17 mouse cellular contexts compared by ENCODE assay signal in the genomic region with DNA sequence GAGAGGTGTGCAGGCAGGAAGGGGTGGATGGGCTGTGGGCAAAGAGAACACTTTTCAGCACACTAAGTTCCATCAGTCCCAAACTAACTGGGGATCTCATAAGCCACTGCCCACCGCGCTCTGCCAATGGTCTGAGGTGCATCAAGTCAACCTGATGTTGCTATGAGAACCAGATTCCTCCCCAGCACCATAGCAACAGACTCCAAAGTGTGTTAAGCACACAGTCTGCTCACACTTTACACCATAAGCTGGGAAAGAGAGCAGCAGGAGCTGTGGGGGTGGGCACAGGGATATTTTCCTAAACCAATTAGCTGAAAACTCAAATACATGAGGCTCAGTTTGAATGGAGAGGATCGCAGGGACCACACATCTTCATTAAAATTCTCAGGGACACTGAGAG.
DNase-seq lines count a peak whose midpoint lies in the region; ATAC-seq lines count a peak whose summit lies in the region.
"Had no signal": no experiment of that assay in that cellular context is flagged by ENCODE, and none has a peak within 500 bp of the region (broad histone marks: within the 10 kb centered on the region; RNA-seq: fewer than 3 reads in every experiment).

No protein-coding gene starts in this region.

- 70% methylated on average over 3 of the region's 3 CpGs for WGBS in midbrain, embryonic 10.5 days
- WGBS in midbrain, embryonic 15.5 days = 52% methylated on average over 3 of the region's 3 CpGs

- no peaks in the 10 kb centered on the region for H3K36me3 ChIP-seq in midbrain, embryonic 10.5 days
- no peaks in the 10 kb centered on the region for H3K36me3 ChIP-seq in midbrain, embryonic 15.5 days (replicated peaks)
- H3K36me3 ChIP-seq: limb, embryonic 15.5 days had no signal

- peaks cover 20% of the 10 kb centered on the region for H3K4me1 ChIP-seq in midbrain, embryonic 10.5 days
- H3K4me1 ChIP-seq in midbrain, embryonic 15.5 days = peaks cover 22% of the 10 kb centered on the region
- H3K4me1 ChIP-seq: limb, embryonic 15.5 days had no signal

- H3K4me2 ChIP-seq in midbrain, embryonic 15.5 days = no peak overlapping the region
- H3K4me2 ChIP-seq: heart, embryonic 11.5 days; limb, embryonic 15.5 days had no signal

- no peak overlapping the region for H3K4me3 ChIP-seq in midbrain, embryonic 10.5 days
- no peak overlapping the region for H3K4me3 ChIP-seq in midbrain, embryonic 15.5 days
- H3K4me3 ChIP-seq: erythroblast, embryonic 14.5 days; limb, embryonic 15.5 days had no signal

- no peaks in the 10 kb centered on the region for H3K9me3 ChIP-seq in midbrain, embryonic 10.5 days (replicated peaks)
- H3K9me3 ChIP-seq in midbrain, embryonic 15.5 days = no peaks in the 10 kb centered on the region
- H3K9me3 ChIP-seq: limb, embryonic 15.5 days had no signal

- ATAC-seq in midbrain, embryonic 15.5 days (replicated peaks) = no peak
- ATAC-seq: intestine, embryonic 16.5 days had no signal

- H3K27ac ChIP-seq in midbrain, embryonic 10.5 days (replicated peaks) = no peak overlapping the region
- no peak overlapping the region for H3K27ac ChIP-seq in midbrain, embryonic 15.5 days
- H3K27ac ChIP-seq: limb, embryonic 15.5 days had no signal

- no peak overlapping the region for H3K9ac ChIP-seq in midbrain, embryonic 15.5 days
- H3K9ac ChIP-seq: limb, embryonic 15.5 days had no signal

- intact Hi-C loops in left cerebral cortex, postnatal 14 days (cut with DNase I) = loop anchor here (5.0 kb wide), 2 partner anchors 126 to 256 kb away; no protein-coding TSS in a partner anchor

- peak; percentile 22 for DNase-seq in midbrain, embryonic 10.5 days (ENCODE audit: low spot score)
- DNase-seq in layer of hippocampus, adult 8-10 months (ENCODE audit: low spot score in 2 of 2) = peak; percentile 79 to 82
- DNase-seq in left cerebral cortex, postnatal 14 days (ENCODE audit: low spot score in 2 of 2) = peak; percentile 73 to 86
- peak; percentile 82 for DNase-seq in telencephalon, adult 2 months (ENCODE audit: low read depth, low spot score)
- no peak for DNase-seq in heart, adult 18-20 months
- DNase-seq in lung, adult 18-20 months = no peak
- DNase-seq in adrenal gland, postnatal 14 days = no peak
- DNase-seq: cerebellum, adult 11 months; gastrocnemius, postnatal 14 days; heart, postnatal 4 days; kidney, postnatal 36 days; lung, adult 2 months had no signal

- no peaks in the 10 kb centered on the region for H3K27me3 ChIP-seq in midbrain, embryonic 10.5 days (ENCODE audit: low read depth, poor library complexity, severe bottlenecking)
- H3K27me3 ChIP-seq in midbrain, embryonic 15.5 days (replicated peaks) = no peaks in the 10 kb centered on the region
- H3K27me3 ChIP-seq: limb, embryonic 15.5 days had no signal

Comparison
In these comparisons a context has a peak if more than half of its experiments do, and no peak if none do; other contexts are left out.
1. DNase-seq: peak in midbrain, embryonic 10.5 days (single experiment), layer of hippocampus, adult 8-10 months (2 of 2), left cerebral cortex, postnatal 14 days (2 of 2) and telencephalon, adult 2 months (single experiment); none in heart, adult 18-20 months (0 of 2), lung, adult 18-20 months (0 of 2) and adrenal gland, postnatal 14 days (single experiment).